Mouse (Mus musculus) brain, adult 2 months (tissue): ENCODE measurements around the gene Pir.

Experiments
- DNase-seq: peaks from one replicate; pipeline ENCODE4 v3.0.0; 2011; ENCODE audit warnings: low read depth, low spot score

Pir gene

GRCm38 (mm10) chrX:164269285-164269761 lies at the start of gene Pir:
TSS of gene Pir (plus strand) at chrX:164269371.
- DNase-seq: peak; percentile 39

- DNase-seq: no peak
These were observed 47.2 kb upstream of the Pir start for GRCm38 (mm10) chrX:164221989-164222388.

- DNase-seq: no peak
These were observed 35.8 kb upstream of the Pir start for GRCm38 (mm10) chrX:164233380-164233779.

- DNase-seq: no peak
These were observed 23.5 kb upstream of the Pir start for GRCm38 (mm10) chrX:164245714-164246113.

GRCm38 (mm10) chrX:164246722-164247121 lies 22.4 kb upstream of the Pir start:
- DNase-seq: no peak

DNA sequence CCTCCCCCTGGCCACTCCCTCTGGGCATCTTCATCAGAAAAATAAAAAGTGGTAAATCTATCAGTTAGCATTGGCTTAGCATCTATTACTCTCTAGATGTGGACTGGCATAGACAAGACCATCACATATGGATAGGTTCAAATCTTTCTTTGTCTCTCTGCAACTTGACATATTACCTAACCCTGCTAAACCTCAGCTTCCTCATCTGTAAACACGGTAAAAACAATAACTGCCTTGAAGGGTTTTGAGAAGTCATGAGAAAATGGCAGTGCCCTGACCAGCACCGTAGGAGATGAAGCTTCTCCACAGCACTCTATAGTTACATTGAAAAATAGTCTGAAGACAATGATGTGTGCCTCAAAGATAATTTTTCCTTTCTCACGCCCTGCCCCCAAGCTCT lies 12.6 kb upstream of the Pir start:
- no peak for DNase-seq

DNA sequence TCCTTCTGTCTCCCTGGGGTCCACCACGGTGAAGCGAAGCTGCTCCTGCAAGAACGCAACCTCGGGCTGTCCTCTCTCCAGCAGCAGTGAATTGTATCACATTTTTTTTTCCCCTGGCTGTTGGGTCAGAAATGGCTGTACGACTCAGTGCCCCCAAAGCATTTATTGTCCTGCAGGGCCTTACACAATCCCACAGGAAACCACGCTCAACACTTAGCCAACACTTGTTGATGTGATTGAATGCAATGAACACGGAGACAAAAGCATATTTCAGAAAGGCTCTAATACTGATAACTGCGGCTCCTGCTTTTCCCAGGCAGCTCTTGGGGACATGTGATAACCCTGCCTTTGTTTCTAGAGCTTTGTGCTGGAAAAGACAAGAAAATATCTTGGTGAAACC lies 11.1 kb upstream of the Pir start, which contains the start of gene Bmx:
Gene Bmx (minus strand): TSS at position 137 of the 400 bp plus-strand sequence.
- no peak for DNase-seq

DNA sequence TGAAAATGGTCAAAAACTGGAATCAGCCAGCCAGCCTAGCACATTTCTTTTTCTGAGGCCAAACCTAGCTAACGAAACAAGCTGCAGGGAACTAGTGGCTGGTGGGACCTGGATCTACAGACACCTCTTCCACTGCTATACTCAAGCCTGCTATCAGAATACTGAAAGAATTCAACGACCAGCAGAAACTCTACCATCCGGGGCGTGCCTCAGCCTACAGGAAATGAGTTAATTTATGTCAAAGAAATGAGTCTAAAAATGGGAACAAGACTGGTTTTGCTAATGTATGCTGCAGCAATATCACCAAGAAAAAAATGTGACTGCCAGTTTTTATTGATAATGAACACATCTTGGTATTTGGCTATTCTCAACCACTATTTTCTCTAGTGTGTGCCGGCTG lies 10.5 kb upstream of the Pir start:
- no peak for DNase-seq

- DNase-seq: no peak
These were observed 6.9 kb upstream of the Pir start for GRCm38 (mm10) chrX:164262286-164262685.

DNA sequence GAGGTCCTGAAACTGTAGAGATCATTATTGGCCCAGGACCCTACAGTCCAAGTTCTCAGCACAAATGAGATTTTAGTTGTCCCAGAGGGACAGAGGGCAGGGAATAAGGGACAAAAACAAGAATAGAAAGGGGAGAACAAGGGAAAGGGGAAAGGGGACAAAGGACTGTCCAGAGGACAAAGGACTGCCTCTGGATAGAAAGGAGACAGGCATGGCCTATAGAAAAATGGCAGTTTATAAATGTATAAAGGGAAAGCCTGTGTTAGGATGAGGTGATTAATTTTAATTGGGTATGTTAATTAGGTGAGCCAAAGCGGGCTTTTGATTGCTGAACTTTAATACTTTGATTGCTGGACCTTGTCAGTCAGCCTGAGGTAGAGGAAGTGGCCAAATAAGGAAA lies 4.3 kb upstream of the Pir start:
- DNase-seq: no peak

DNA sequence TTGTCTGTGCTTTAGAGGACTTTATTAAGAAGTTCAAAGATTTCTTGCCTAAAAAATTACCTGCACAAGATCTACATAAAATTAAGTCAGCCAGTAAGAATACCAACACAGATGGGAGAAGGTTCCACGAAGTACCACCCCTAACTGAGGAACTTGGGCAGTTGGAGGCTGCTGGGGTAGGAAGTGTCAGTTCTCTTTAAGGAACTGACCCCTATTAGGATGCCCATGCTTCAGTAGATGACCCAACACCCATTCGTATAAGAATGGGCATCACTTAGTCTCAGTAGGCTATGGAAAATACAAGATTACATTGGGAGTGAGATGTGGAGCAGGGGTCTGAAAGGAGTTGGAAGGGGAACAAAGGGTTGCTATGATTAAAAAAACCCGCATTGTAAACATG lies 1.4 kb downstream of the Pir start:
- DNase-seq: no peak

DNA sequence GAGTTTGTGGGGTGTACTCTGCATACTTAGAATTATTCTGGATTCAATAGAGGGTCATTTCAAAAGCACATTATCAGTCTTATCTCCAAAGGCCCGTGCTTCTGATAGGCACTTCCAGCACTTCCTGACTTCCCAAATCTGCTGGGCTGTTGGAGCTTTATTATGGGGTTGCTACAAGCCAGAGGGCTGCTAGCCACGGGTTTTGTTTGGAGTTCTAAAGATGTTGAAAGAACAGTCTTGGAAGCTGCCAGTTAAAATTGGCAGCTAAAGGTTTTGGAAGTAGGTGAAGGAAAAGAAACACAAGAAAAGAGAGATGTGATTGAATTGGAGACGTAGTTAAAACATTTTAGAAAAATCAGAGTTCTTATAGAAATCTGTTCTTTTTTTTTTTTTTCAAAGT lies 6.4 kb downstream of the Pir start:
- peak; percentile 3 for DNase-seq

DNA sequence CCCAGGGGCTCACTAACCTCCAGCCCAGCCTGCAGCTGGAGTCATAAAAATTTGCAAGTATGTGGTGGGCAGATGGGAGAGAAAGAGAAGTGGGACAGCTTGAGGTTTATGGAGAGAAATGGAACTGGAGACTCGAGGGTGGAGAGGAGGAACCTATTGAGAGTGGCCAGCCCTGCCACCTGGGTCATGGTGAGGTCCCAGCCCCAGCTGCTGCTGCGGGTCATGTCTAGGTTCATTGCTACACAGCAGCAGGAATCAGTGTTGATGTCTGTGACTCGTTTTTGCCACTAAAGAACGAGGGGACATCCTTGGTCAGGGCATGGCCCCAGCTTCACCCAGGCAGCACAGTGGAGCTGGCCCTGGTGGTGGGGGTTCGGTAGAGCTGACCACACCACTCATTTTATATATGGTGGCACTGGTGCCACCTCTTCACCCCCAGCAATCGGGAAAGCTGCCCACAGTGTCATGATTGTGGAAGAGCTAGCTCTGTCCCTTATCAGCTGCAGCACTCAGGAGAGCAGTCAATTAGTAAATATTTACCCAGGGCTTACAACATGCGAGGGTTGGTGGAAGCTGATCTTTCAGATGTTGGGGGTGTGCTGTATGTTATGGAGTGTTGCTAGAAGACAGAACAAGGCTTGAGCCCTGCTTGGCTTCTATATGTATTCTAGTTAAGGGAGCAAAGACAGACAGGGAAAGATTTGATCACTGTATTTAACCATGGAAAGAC lies 11.9 kb downstream of the Pir start:
- DNase-seq: no peak

GRCm38 (mm10) chrX:164283808-164284207 lies 14.6 kb downstream of the Pir start:
- no peak for DNase-seq

- DNase-seq: peak; percentile 29
These were observed 17.9 kb downstream of the Pir start for GRCm38 (mm10) chrX:164287077-164287476.

- peak; percentile 3 for DNase-seq
These were observed 22.0 kb downstream of the Pir start for GRCm38 (mm10) chrX:164291147-164291546.

DNA sequence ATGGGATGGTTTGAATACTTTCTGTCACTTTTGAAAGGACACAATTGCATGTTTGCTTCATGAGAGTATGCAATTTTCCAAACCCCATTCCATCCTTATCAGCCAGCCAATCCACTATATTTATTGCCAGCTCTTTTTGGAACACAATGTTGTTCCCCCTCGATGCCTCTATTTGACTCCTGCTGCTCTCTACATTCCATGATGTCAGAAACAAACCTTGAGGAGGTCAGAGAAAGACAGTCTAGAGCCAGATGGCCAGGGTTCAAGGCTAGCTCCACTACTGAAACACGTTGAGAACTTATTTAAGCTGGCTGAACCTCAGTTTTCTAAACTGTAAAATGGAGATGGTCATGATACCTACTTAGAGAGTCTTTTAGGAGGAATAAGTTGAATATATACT lies 37.1 kb downstream of the Pir start:
- no peak for DNase-seq

DNA sequence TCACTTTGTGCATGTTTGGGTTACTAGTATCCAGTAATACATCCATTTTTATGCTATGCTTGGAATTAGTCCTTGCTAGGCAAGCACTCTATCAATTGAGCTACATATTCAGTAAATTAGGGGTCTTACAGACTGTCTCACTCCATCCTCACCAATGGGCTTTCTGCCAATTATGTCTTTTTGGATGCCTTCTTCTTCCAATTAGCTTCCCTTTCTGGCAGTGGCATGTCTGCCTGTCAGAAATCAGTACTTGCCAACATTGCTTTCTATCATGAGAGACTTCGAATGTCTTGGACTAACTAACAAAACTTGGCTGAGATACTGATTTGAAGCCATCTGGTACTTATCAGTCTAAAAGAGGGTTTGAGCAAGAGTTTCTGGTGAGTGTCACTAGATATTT lies 44.7 kb downstream of the Pir start:
- peak; percentile 5 for DNase-seq

- no peak for DNase-seq
These were observed 49.4 kb downstream of the Pir start for GRCm38 (mm10) chrX:164318554-164318953.

- DNase-seq: no peak
These were observed 50.9 kb downstream of the Pir start for GRCm38 (mm10) chrX:164320031-164320430.

DNA sequence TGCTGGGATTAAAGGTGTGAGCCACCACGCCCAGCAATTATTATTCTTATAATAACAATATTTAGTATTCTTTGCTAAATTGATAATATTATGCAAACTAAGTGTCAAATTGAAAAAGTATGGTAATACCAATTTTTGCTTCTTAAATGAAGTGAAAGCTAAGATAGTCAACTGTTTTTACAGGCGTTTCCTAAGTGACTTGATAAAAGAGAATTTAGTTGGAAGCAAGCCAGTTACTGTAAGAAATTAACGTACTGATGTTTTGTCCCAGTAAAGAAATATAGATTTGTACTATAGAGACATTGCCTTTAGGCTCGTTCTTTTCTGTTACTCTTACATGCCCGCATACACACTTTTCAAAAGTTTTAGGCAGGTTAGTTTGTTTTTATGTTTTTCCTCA lies 53.3 kb downstream of the Pir start:
- DNase-seq: no peak

- no peak for DNase-seq
These were observed 54.3 kb downstream of the Pir start for GRCm38 (mm10) chrX:164323391-164323913.

DNA sequence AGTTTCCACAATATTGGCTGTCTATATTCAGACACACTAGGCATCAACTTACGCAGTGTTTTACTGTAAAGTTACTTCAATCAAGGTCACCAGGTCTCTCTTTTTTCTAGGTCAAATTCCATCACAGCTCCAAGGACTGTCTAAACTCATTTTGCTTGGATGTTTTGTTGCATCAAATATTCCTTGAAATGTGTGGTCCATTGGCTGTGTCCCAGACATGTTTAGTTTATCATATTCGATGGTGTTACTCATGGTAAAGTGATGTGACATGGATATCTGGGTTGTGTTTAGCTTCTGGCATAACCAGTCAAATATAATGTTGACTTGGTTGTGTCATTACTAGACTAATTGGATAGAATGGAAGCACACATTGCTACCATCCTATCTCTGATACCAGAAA lies 61.2 kb downstream of the Pir start:
- no peak for DNase-seq
